Mouse (Mus musculus) liver, postnatal 0 days (tissue): ENCODE measurements around the gene Urb1. TPM values are rescaled to one million over a fixed set of nuclear protein-coding genes. Genes with fewer than 3 reads are reported as not detected.

Source experiments
- ATAC-seq: fragments of 200-750 bp; cut with Nextera tagmentation; 2 replicates; pipeline ENCODE4 v1.8.0; 2017; ENCODE audit warnings: mild to moderate bottlenecking, moderate library complexity
- DNase-seq: peaks from one replicate; pipeline ENCODE4 v3.0.0-alpha.2; 2016
- H3K27ac ChIP-seq: fragments of 300-500 bp; sonication (generic); 2 replicates; pipeline ENCODE4 v1.5.1; 2014; ENCODE audit warnings: antibody characterized with exemption, moderate library complexity, mild to moderate bottlenecking, low read depth
- H3K27me3 ChIP-seq: fragments of 300-500 bp; sonication (generic); 2 replicates; pipeline ENCODE4 v1.6.1; 2014; ENCODE audit warnings: low read length, control low read depth, mixed read lengths; ENCODE audit not compliant: insufficient read depth
- H3K36me3 ChIP-seq: fragments of 300-500 bp; sonication (generic); replicated peaks from 2 replicates; pipeline ENCODE4 v1.6.1; 2014; ENCODE audit warnings: mild to moderate bottlenecking, control low read depth, low read length, moderate library complexity, mixed read lengths; ENCODE audit not compliant: insufficient read depth
- H3K4me1 ChIP-seq: fragments of 300-500 bp; sonication (generic); 2 replicates; pipeline ENCODE4 v1.6.1; 2014; ENCODE audit warnings: antibody characterized with exemption, mild to moderate bottlenecking, control low read depth; ENCODE audit not compliant: insufficient read depth
- H3K4me2 ChIP-seq: fragments of 300-500 bp; sonication (generic); 2 replicates; pipeline ENCODE4 v1.6.1; 2014; ENCODE audit warnings: low read depth, mild to moderate bottlenecking, low read length, moderate library complexity, mixed read lengths
- H3K4me3 ChIP-seq: fragments of 300-500 bp; sonication (generic); 2 replicates; pipeline ENCODE4 v1.5.1; 2014; ENCODE audit warnings: low read depth, low read length
- H3K9ac ChIP-seq: fragments of 300-500 bp; sonication (generic); replicated peaks from 2 replicates; pipeline ENCODE4 v1.6.1; 2014; ENCODE audit warnings: mild to moderate bottlenecking, moderate library complexity
- H3K9me3 ChIP-seq: fragments of 300-500 bp; sonication (generic); 2 replicates; pipeline ENCODE4 v1.6.1; 2016; ENCODE audit warnings: mild to moderate bottlenecking, control low read depth, low read length, mixed read lengths
- CTCF ChIP-seq: sonication (generic); IDR thresholded peaks from 2 replicates; pipeline ENCODE4 v1.5.1; 2016; ENCODE audit warnings: antibody characterized with exemption, low read depth
- EP300 ChIP-seq: IDR thresholded peaks from 2 replicates; pipeline ENCODE4 v1.6.1; 2016; ENCODE audit warnings: antibody characterized with exemption, low read depth, mild to moderate bottlenecking
- WGBS: fragments of 180-500 bp; shearing (Covaris S2); extraction: QIAGEN DNeasy Blood & Tissue Kit; methylation state at CpG from one replicate; pipeline ENCODE4 v1.1.7; 2014; ENCODE audit not compliant: insufficient replicate concordance; 5-methylcytosine and 5-hydroxymethylcytosine counted together
- polyA plus RNA-seq: library from polyadenylated mRNA; unstranded; fragments of >200 nt; fragmentation: Nextera tagmentation; extraction: Ambion mirVana; gene quantifications from 2 replicates; pipeline ENCODE4 v1.2.1, GENCODE M21; 2015

The Urb1 gene
- polyA plus RNA-seq, 1 experiment from 2014 or later: 1.6 TPM

GRCm38 (mm10) chr16:90798848-90799247, 11.4 kb downstream of the Urb1 start:
- no peak overlapping the region for H3K27ac ChIP-seq
- no peaks in the 10 kb centered on the region for H3K27me3 ChIP-seq
- WGBS: 85% methylated on average over 5 of the region's 5 CpGs
- H3K36me3 ChIP-seq: peaks cover 48% of the 10 kb centered on the region
- DNase-seq: no peak
- H3K9ac ChIP-seq: no peak overlapping the region
- no peak overlapping the region for H3K4me3 ChIP-seq
- TF ChIP-seq CTCF: no peak
- TF ChIP-seq EP300: no peak
- ATAC-seq: no peak
- H3K4me2 ChIP-seq: no peak overlapping the region
- no peaks in the 10 kb centered on the region for H3K4me1 ChIP-seq
- H3K9me3 ChIP-seq: no peaks in the 10 kb centered on the region

GRCm38 (mm10) chr16:90798446-90798845, 11.8 kb downstream of the Urb1 start:
- H3K4me2 ChIP-seq: no peak overlapping the region
- no peak overlapping the region for H3K9ac ChIP-seq
- no peaks in the 10 kb centered on the region for H3K27me3 ChIP-seq
- H3K4me3 ChIP-seq: no peak overlapping the region
- ATAC-seq (no peak), DNase-seq (no peak)
- no peaks in the 10 kb centered on the region for H3K9me3 ChIP-seq
- H3K27ac ChIP-seq: no peak overlapping the region
- TF ChIP-seq CTCF (no peak), EP300 (no peak)
- WGBS: 88% methylated on average over 8 of the region's 8 CpGs
- H3K36me3 ChIP-seq: peaks cover 45% of the 10 kb centered on the region
- no peaks in the 10 kb centered on the region for H3K4me1 ChIP-seq

- no peak for ATAC-seq
- DNase-seq: no peak
- H3K27ac ChIP-seq: no peak overlapping the region
- H3K4me3 ChIP-seq: no peak overlapping the region
- no peak for TF ChIP-seq CTCF
- TF ChIP-seq EP300: no peak
- H3K36me3 ChIP-seq: peaks cover 55% of the 10 kb centered on the region
- no peaks in the 10 kb centered on the region for H3K4me1 ChIP-seq
- H3K27me3 ChIP-seq: no peaks in the 10 kb centered on the region
- no peaks in the 10 kb centered on the region for H3K9me3 ChIP-seq
- H3K9ac ChIP-seq: no peak overlapping the region
- H3K4me2 ChIP-seq: no peak overlapping the region
Measured at GRCm38 (mm10) chr16:90794708-90795107, 15.5 kb downstream of the Urb1 start.

- WGBS: 88% methylated on average over 3 of the region's 3 CpGs
- H3K27me3 ChIP-seq: no peaks in the 10 kb centered on the region
- ATAC-seq: no peak
- H3K36me3 ChIP-seq: peaks cover 59% of the 10 kb centered on the region
- no peak overlapping the region for H3K4me2 ChIP-seq
- TF ChIP-seq CTCF (no peak), EP300 (no peak)
- H3K4me1 ChIP-seq: no peaks in the 10 kb centered on the region
- no peak overlapping the region for H3K4me3 ChIP-seq
- no peak for DNase-seq
- H3K9ac ChIP-seq: no peak overlapping the region
- H3K9me3 ChIP-seq: no peaks in the 10 kb centered on the region
- H3K27ac ChIP-seq: no peak overlapping the region
Measured at GRCm38 (mm10) chr16:90792500-90792899, 17.7 kb downstream of the Urb1 start.

GRCm38 (mm10) chr16:90792066-90792465, 18.1 kb downstream of the Urb1 start:
- H3K4me2 ChIP-seq: no peak overlapping the region
- TF ChIP-seq CTCF: no peak
- TF ChIP-seq EP300: no peak
- WGBS: 78% methylated on average over 5 of the region's 5 CpGs
- no peak overlapping the region for H3K4me3 ChIP-seq
- no peaks in the 10 kb centered on the region for H3K9me3 ChIP-seq
- no peak overlapping the region for H3K27ac ChIP-seq
- H3K4me1 ChIP-seq: no peaks in the 10 kb centered on the region
- peaks cover 57% of the 10 kb centered on the region for H3K36me3 ChIP-seq
- ATAC-seq (no peak), DNase-seq (no peak)
- H3K9ac ChIP-seq: no peak overlapping the region
- no peaks in the 10 kb centered on the region for H3K27me3 ChIP-seq

GRCm38 (mm10) chr16:90790946-90791345, 19.3 kb downstream of the Urb1 start:
- DNase-seq: no peak
- Histone ChIP-seq H3K4me3 (no peak overlapping the region), H3K27me3 (no peaks in the 10 kb centered on the region), H3K9me3 (no peaks in the 10 kb centered on the region), H3K4me2 (no peak overlapping the region), H3K36me3 (peaks cover 61% of the 10 kb centered on the region), H3K9ac (no peak overlapping the region), H3K4me1 (no peaks in the 10 kb centered on the region), H3K27ac (no peak overlapping the region)
- ATAC-seq: no peak
- TF ChIP-seq CTCF (no peak), EP300 (no peak)
- 86% methylated on average over 6 of the region's 6 CpGs for WGBS

GRCm38 (mm10) chr16:90788580-90788979, 21.6 kb downstream of the Urb1 start:
- H3K4me1 ChIP-seq: no peaks in the 10 kb centered on the region
- no peak overlapping the region for H3K4me3 ChIP-seq
- DNase-seq (no peak), ATAC-seq (no peak)
- WGBS: 83% methylated on average over 6 of the region's 6 CpGs
- H3K27me3 ChIP-seq: no peaks in the 10 kb centered on the region
- H3K9ac ChIP-seq: no peak overlapping the region
- TF ChIP-seq CTCF: no peak
- TF ChIP-seq EP300: no peak
- H3K4me2 ChIP-seq: no peak overlapping the region
- H3K9me3 ChIP-seq: no peaks in the 10 kb centered on the region
- H3K27ac ChIP-seq: no peak overlapping the region
- H3K36me3 ChIP-seq: peaks cover 53% of the 10 kb centered on the region
